Mouse (Mus musculus) frontal cortex, postnatal 25 days (tissue): ENCODE measurements around the gene 9430015G10Rik.
A peak's percentile ranks its signal among the peaks of the same experiment; 100 is the strongest.

Experiments used
- DNase-seq, 2 experiments: peaks; one replicate each; pipeline ENCODE4 v3.0.0; 2022; ENCODE audit warnings: low spot score in 2 of 2

Gene 9430015G10Rik

GRCm38 (mm10) chr4:156169129-156169528, 59.3 kb downstream of the 9430015G10Rik start:
- DNase-seq, result peak in 1 of 2 experiments; percentile 2

GRCm38 (mm10) chr4:156171828-156172227, 62.0 kb downstream of the 9430015G10Rik start:
- DNase-seq, result no peak
